Mouse (Mus musculus) heart, adult 2 months (tissue): ENCODE results near the gene Slc25a1. TPM values are rescaled to one million over a fixed set of nuclear protein-coding genes. Genes with fewer than 3 reads are reported as not detected.

Experiments used
- DNase-seq, 2 experiments: peaks; one replicate each; pipeline ENCODE4 v3.0.0; 2021
- H3K27ac ChIP-seq: fragments of 200-600 bp; 2 replicates; pipeline ENCODE4 v1.8.1; 2022
- H3K27me3 ChIP-seq: fragments of 200-500 bp; 2 replicates; pipeline ENCODE4 v1.6.1; 2012; ENCODE audit warnings: mild to moderate bottlenecking, low read length, inconsistent platforms, mixed read lengths; ENCODE audit not compliant: control insufficient read depth, insufficient read depth
- H3K36me3 ChIP-seq: fragments of 200-500 bp; 2 replicates; pipeline ENCODE4 v1.6.1; 2012; ENCODE audit warnings: low read length, inconsistent platforms; ENCODE audit not compliant: control insufficient read depth, insufficient read depth
- H3K4me1 ChIP-seq: fragments of 200-500 bp; 2 replicates; pipeline ENCODE4 v1.6.1; 2011; ENCODE audit warnings: low read length; ENCODE audit not compliant: control insufficient read depth, insufficient read depth
- H3K4me3 ChIP-seq: fragments of 200-600 bp; 2 replicates; pipeline ENCODE4 v1.8.1; 2022
- H3K79me2 ChIP-seq: fragments of 200-500 bp; replicated peaks from 2 replicates; pipeline ENCODE4 v1.6.1; 2012; ENCODE audit warnings: mild to moderate bottlenecking, inconsistent platforms, low read length, moderate library complexity, mixed read lengths; ENCODE audit not compliant: control insufficient read depth, insufficient read depth
- H3K9ac ChIP-seq: fragments of 200-500 bp; 2 replicates; pipeline ENCODE4 v1.6.1; 2012; ENCODE audit warnings: low read depth, mild to moderate bottlenecking, control low read depth, inconsistent platforms, low read length, mixed read lengths
- CTCF ChIP-seq: fragments of 200-600 bp; IDR thresholded peaks from 2 replicates; pipeline ENCODE4 v1.8.1; 2022; ENCODE audit warnings: antibody characterized with exemption, mild to moderate bottlenecking, moderate library complexity
- EP300 ChIP-seq: fragments of 200-500 bp; IDR thresholded peaks from 2 replicates; pipeline ENCODE4 v1.6.1; 2011; ENCODE audit warnings: low read depth, low read length, control low read depth; ENCODE audit not compliant: insufficient read depth
- POLR2A ChIP-seq: fragments of 200-500 bp; IDR thresholded peaks from 2 replicates; pipeline ENCODE4 v1.6.1; 2011; ENCODE audit warnings: mild to moderate bottlenecking, low read depth, low read length, control low read depth; ENCODE audit not compliant: insufficient read depth
- WGBS: fragments of 180-500 bp; shearing (Covaris S2); methylation state at CpG from one replicate; pipeline ENCODE4 v1.1.7; 2018; 5-methylcytosine and 5-hydroxymethylcytosine counted together
- intact Hi-C: fragments of 180-260 bp; cut with DNase I; formaldehyde crosslinking; loops from one replicate; pipeline ENCODE4 v1.15.1; 2025
- polyA plus RNA-seq: library from polyadenylated mRNA; depleted of rRNA; stranded (reverse); fragments of >200 nt; gene quantifications from 2 replicates; pipeline ENCODE4 v1.2.3, GENCODE M21; 2012
- total RNA-seq, 2 experiments: library from RNA; stranded (reverse); gene quantifications; 2 replicates each; pipeline ENCODE4 v1.2.3; 2021

The Slc25a1 gene
- total and polyA plus RNA-seq, 3 experiments, result 6.8 to 65.5 (median 7.3) TPM

DNA sequence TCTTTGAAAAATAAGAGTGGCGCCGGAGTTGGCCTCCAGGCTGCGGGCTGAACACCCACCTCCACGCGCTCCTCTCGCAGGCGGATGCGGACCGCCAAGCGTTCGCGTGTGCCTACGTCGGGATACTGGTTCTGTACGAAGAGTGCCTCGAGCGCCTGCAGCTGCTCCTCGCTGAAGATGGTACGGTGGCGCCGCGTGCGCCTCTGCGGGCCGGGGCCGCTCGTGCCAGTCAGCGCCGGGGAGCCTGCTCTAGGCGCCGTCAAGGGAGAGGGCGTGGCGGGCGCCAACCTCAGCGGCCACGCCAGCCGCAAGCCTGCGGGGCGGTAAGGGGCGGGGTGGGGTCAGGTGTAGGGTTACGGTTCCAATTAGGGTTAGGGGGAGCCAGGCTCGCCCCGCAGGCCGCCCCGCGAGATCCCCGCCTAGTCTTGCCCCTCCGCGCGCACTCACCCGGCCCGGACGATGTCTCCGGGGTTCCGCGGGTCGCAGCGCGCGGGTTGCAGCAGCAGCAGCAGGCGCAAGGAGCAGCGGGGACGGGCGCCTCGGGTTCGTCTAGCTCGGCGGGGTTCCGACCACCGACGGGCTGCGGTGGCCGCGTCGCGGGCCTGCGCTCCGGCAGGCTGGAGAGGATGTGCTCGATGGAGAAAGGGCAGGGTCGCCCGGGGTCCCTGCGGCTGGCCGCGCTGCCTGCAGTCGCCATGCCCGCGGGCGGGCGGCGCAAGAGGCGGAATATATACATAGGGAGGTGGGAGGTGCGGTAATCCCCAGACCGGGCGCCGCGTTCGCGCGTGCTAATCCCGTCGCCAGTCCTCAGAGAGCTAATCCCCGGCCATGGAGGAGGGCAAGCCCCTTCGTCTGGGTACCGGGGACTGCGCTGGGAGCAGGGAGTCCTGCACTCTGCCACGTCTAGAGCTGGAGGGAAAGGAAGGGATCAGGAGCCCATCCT, 13.4 kb downstream of the Slc25a1 start, which contains the start of gene Gsc2:
TSS of gene Gsc2 (minus strand) at position 753 of the 943 bp plus-strand sequence.
- TF ChIP-seq CTCF, result no peak
- TF ChIP-seq EP300, result no peak
- TF ChIP-seq POLR2A, result no peak
- WGBS, result 1% methylated on average over 106 of the region's 106 CpGs
- H3K4me3 ChIP-seq, result peak within 1 kb of the TSS; percentile 12; the same call in 1 of the 2 replicates
- H3K27ac ChIP-seq, result no peak within 1 kb of the TSS
- H3K27me3 ChIP-seq, result peaks cover 10% of the 10 kb centered on the region
- H3K9ac ChIP-seq, result no peak within 1 kb of the TSS
- DNase-seq, result no peak
- H3K4me1 ChIP-seq, result peaks cover 5% of the 10 kb centered on the region
- H3K79me2 ChIP-seq, result no peaks in the 10 kb centered on the region
- intact Hi-C loops, result loop anchor here (5.0 kb wide), 1 partner anchor 133 kb away; no protein-coding TSS in a partner anchor
- no peaks in the 10 kb centered on the region for H3K36me3 ChIP-seq

DNA sequence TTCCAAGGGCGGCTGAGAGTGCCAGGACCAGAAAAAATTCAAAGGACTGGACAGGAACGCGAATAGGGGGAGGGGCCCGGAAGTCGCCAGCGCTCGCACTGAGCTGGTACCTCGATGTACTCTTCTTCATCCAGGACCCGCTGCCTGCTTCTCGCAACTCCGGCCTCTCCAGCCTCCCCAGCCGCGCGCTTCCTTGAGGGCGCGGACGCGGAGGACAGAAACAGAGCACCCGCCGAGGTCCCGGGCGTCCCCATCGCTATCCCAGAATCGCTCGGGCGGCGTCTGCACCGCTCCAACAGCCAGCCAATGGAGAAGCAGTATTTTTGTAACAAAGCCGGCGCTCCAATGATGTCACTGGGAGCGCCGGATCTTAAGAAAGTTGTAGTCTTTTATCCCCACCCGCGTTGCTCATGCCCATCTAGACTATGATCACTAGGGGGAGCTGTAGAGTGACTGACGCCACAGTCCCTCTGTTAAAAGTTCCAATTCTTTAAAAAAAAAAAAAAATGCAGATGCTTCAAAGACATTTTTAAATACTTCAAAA, 16.9 kb downstream of the Slc25a1 start, which contains the start of gene Ess2:
TSS of gene Ess2 (minus strand) at position 297 of the 544 bp plus-strand sequence.
- WGBS, result under 1% methylated on average over 35 of the region's 35 CpGs
- H3K27ac ChIP-seq, result peak within 1 kb of the TSS; percentile 79
- intact Hi-C loops, result loop anchor here (1.0 to 5.0 kb wide), 3 partner anchors 11 to 136 kb away; no protein-coding TSS in a partner anchor

DNA sequence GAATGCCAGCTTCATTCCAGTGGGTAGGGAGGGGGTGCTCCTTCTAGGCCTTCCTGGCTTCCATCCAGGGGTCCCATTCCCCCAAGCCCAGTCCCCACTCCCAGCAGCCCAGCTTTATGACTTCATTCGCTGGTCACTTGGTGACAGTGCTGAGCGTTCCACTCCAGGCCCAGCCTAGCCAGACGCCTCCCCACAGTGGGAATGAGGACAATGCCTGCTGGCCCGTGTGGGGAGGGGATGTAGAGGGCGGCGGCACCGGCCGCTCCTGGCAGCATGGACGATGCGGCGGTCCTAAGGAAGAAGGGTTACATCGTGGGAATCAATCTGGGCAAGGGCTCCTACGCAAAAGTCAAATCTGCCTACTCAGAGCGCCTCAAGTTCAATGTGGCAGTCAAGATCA, 29.6 kb downstream of the Slc25a1 start, which contains the start of the genes Dgcr2 and Tssk2:
TSS of gene Dgcr2 (minus strand) at position 101 of the 400 bp plus-strand sequence.
TSS of gene Tssk2 (plus strand) at position 176 of the 400 bp plus-strand sequence.
- DNase-seq, result no peak
- no peaks in the 10 kb centered on the region for H3K4me1 ChIP-seq
- TF ChIP-seq POLR2A, result no peak
- no peaks in the 10 kb centered on the region for H3K27me3 ChIP-seq
- no peak within 1 kb of the TSS for H3K27ac ChIP-seq
- no peak within 1 kb of the TSS for H3K9ac ChIP-seq
- no peaks in the 10 kb centered on the region for H3K36me3 ChIP-seq
- no peaks in the 10 kb centered on the region for H3K79me2 ChIP-seq
- H3K4me3 ChIP-seq, result no peak within 1 kb of the TSS
- intact Hi-C loops, result no loop called here
- WGBS, result 91% methylated on average over 14 of the region's 14 CpGs

More for the DNA sequence above, 16.9 kb downstream of the Slc25a1 start, which contains the start of gene Ess2:
- peak within 1 kb of the TSS; percentile 59 for H3K4me3 ChIP-seq
- H3K36me3 ChIP-seq, result no peaks in the 10 kb centered on the region
- H3K79me2 ChIP-seq, result no peaks in the 10 kb centered on the region
- H3K27me3 ChIP-seq, result peaks cover 10% of the 10 kb centered on the region
- peak within 1 kb of the TSS; percentile 81 for H3K9ac ChIP-seq
- H3K4me1 ChIP-seq, result peaks cover 5% of the 10 kb centered on the region
- TF ChIP-seq CTCF (peak; percentile 99), POLR2A (peak; percentile 74), EP300 (0 out of 2 replicates have a peak, but pooled peaks have one; percentile 21)
- DNase-seq, result peak; percentile 90 to 94

DNA sequence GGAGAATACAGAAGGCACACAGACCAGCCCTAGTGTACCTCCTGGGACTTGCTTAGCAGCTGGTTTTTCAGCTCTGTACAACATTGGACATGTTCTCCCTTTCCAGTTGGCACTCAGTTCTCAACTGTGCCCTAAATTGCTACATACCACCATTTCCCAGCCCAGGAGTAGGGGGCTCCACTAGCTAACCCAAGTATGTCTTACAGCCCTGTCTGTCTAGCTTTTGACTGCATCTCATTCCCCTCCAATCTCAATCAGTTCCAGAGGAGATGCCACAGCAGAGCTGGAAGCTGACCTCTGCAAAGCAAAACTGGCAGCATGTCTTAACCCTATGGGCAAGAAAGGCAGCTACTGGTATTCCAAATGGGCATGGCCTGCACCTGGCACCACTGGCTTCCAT, 31.9 kb downstream of the Slc25a1 start:
- DNase-seq, result no peak
- no peak overlapping the region for H3K4me3 ChIP-seq
- TF ChIP-seq POLR2A (no peak), CTCF (no peak), EP300 (no peak)
- H3K4me1 ChIP-seq, result no peaks in the 10 kb centered on the region; the same call in 1 of the 2 replicates
- H3K27me3 ChIP-seq, result no peaks in the 10 kb centered on the region
- H3K79me2 ChIP-seq, result no peaks in the 10 kb centered on the region
- intact Hi-C loops, result no loop called here
- H3K36me3 ChIP-seq, result no peaks in the 10 kb centered on the region
- no peak overlapping the region for H3K9ac ChIP-seq
- no peak overlapping the region for H3K27ac ChIP-seq

DNA sequence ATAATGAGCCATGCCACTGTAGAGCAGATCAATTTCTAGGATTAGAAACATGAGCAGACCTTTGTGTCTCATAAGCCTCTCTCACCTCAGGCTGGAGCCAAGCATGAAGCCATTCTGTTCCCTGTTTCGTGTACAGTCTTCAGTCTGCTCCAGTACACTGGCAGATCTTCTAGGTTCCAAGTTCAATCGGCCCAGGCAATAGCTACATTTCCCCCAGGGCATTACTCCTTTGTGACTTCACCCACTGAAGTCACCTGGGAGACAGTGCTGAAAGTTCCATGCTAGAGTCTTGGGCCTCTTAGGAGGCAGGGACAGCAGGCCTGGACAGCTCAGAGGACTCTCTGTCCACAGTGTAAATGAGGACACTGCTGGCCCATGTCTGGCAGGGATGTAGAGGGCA, 34.1 kb downstream of the Slc25a1 start, which contains the start of gene Tssk1:
TSS of gene Tssk1 (plus strand) at position 301 of the 400 bp plus-strand sequence.
- no peak for DNase-seq
- Histone ChIP-seq H3K4me1 (peaks cover 8% of the 10 kb centered on the region), H3K27me3 (no peaks in the 10 kb centered on the region), H3K36me3 (peaks cover 3% of the 10 kb centered on the region; the same call in 1 of the 2 replicates), H3K79me2 (peaks cover 6% of the 10 kb centered on the region; the same call in 1 of the 2 replicates), H3K27ac (no peak within 1 kb of the TSS), H3K9ac (no peak within 1 kb of the TSS), H3K4me3 (no peak within 1 kb of the TSS)
- whole genome bisulfite sequencing, result 83% methylated on average over 2 of the region's 2 CpGs
- intact Hi-C loops, result no loop called here
- TF ChIP-seq POLR2A, result no peak
- TF ChIP-seq CTCF, result no peak
- no peak for TF ChIP-seq EP300
